Mouse (Mus musculus): ENCODE results near the gene Ece1. TPM values are rescaled to one million over a fixed set of nuclear protein-coding genes. Genes with fewer than 3 reads are reported as not detected.
A peak's percentile ranks its signal among the peaks of the same experiment; 100 is the strongest.
"Not testable (repeated sequence)": the region's sequence is repeated elsewhere in the genome, so short reads cannot be mapped to it uniquely, and the experiment has no call there.

Ece1 gene
- polyA plus RNA-seq, 1 experiment from 2014 or later, result 74.6 TPM

DNA sequence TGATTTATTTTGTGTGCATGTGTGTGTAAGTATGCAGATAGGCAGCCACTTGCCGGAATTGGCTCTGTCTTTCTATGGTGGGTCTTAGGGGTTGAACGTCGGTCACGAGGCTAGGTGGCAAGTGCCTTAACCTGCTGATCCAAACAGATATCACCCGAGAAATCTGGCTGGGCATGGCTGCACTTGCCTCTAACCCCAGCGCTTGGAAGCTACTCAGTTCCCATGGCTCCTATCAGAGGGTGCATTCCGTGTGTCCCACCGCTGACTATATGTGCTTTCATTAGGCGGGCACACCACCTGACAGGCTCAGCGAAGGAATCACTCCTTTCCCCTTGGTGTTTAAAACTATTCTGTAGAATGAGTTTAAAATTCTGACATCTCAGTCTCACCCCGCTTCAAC is 30.4 kb upstream of the Ece1 start:
- Histone ChIP-seq H3K4me2 (replicated peaks) (no peak overlapping the region), H3K27me3 (peaks cover 6% of the 10 kb centered on the region; the same call in 1 of the 2 replicates), H3K4me3 (replicated peaks) (no peak overlapping the region), H3K9me3 (replicated peaks) (no peaks in the 10 kb centered on the region), H3K36me3 (no peaks in the 10 kb centered on the region), H3K4me1 (peaks cover 9% of the 10 kb centered on the region; the same call in 1 of the 2 replicates), H3K9ac (no peak overlapping the region), H3K27ac (replicated peaks) (no peak overlapping the region)
- ATAC-seq (ENCODE audit: insufficient number of reproducible peaks, low FRiP score, low TSS enrichment, low read depth), result no peak
- 67% methylated on average over 11 of the region's 11 CpGs for WGBS

DNA sequence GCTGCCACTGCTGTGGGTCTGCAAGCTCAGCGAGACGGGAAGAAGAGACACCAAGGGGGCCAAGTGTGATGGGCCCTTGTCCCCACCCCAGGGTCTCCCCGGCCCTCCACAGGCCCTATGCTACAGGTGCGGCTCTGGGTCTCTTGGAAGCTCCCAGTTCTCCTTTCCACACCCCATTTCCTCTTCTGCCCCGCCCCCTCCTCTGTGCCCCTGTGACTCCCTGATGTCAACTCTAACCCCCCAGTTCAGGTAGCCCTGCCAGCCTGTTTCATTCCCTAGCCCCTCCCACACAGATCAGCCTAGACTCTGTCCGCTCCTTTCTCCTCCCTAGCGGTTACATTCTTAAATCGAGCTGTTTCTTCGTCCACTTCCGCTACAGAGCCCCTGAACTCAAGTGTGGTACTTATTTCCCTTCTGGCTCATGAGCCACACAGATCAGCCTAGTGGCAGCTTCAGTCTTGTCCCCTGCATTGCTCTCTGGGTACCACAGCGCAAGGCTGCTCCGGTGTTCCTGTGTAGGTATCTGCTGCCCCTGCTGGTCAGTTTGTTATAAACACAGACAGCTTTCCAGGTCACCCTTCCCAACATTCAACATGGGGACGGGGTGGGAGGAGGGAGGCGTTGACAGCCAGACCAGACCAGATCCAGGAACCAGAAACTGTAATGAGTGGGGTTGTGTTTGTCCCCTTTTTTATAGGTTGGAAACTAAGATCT is 26.3 kb upstream of the Ece1 start:
- H3K4me1 ChIP-seq, result peaks cover 12% of the 10 kb centered on the region; the same call in 1 of the 2 replicates
- ATAC-seq (ENCODE audit: insufficient number of reproducible peaks, low FRiP score, low TSS enrichment, low read depth), result peak; percentile 70
- no peaks in the 10 kb centered on the region for H3K9me3 ChIP-seq (replicated peaks)
- H3K27me3 ChIP-seq, result no peaks in the 10 kb centered on the region
- H3K4me2 ChIP-seq (replicated peaks), result peak overlapping the region; percentile 41
- 12% methylated on average over 14 of the region's 14 CpGs for WGBS
- H3K36me3 ChIP-seq, result no peaks in the 10 kb centered on the region
- H3K27ac ChIP-seq (replicated peaks), result no peak overlapping the region
- H3K4me3 ChIP-seq (replicated peaks), result no peak overlapping the region
- no peak overlapping the region for H3K9ac ChIP-seq

DNA sequence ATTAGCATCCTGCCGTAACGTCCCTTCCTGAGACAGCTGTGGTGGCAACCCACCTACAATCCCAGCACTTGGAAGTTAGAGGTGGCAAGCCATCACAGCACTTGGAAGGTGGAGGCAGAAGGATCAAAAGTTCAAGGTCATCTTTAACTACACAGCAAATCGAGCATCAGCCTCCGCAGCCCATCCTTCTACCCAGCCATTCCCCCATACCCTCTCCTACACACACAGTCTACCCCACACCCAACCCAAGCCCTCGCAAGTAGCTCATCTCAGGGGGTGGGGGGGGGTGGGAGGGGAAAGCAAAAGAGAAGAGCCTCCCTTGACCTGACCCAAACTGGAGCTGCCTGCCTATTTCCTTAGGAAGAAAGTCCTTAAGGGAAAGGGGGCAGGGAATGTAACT is 25.3 kb upstream of the Ece1 start:
- Histone ChIP-seq H3K4me3 (replicated peaks) (no peak overlapping the region), H3K4me1 (peaks cover 12% of the 10 kb centered on the region; the same call in 1 of the 2 replicates), H3K27ac (replicated peaks) (no peak overlapping the region), H3K4me2 (replicated peaks) (no peak overlapping the region), H3K9ac (no peak overlapping the region), H3K36me3 (no peaks in the 10 kb centered on the region), H3K27me3 (no peaks in the 10 kb centered on the region), H3K9me3 (replicated peaks) (no peaks in the 10 kb centered on the region)
- no peak for ATAC-seq (ENCODE audit: insufficient number of reproducible peaks, low FRiP score, low TSS enrichment, low read depth)
- 90% methylated on average over 5 of the region's 5 CpGs for WGBS

DNA sequence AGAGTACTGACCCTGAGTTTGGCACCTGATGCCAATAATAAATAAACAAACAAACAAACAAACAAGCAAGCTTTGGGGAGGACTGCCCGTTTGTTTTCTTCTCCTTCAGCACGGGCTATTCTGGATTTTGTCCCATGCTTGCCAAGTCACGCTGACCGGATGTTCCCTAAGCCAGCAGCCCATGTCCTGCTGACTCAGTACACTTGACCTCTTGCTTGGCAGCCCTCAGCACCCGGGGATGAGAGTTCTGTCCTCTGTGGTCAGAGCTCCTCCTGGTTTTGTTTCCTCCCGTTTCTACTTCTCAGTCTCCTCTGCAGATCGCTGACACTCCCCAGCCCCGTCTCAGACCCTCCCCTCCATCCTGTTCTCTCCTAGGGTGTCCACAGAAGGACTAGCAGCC is 24.2 kb upstream of the Ece1 start:
- 0 out of 2 replicates have a peak, but pooled peaks have one; percentile 11 for ATAC-seq (ENCODE audit: insufficient number of reproducible peaks, low FRiP score, low TSS enrichment, low read depth)
- H3K27ac ChIP-seq (replicated peaks), result no peak overlapping the region
- no peaks in the 10 kb centered on the region for H3K27me3 ChIP-seq
- H3K4me3 ChIP-seq (replicated peaks), result no peak overlapping the region
- 85% methylated on average over 8 of the region's 8 CpGs for WGBS
- H3K9me3 ChIP-seq (replicated peaks), result no peaks in the 10 kb centered on the region
- no peak overlapping the region for H3K9ac ChIP-seq
- H3K36me3 ChIP-seq, result no peaks in the 10 kb centered on the region
- H3K4me2 ChIP-seq (replicated peaks), result no peak overlapping the region
- H3K4me1 ChIP-seq, result peaks cover 12% of the 10 kb centered on the region; the same call in 1 of the 2 replicates

DNA sequence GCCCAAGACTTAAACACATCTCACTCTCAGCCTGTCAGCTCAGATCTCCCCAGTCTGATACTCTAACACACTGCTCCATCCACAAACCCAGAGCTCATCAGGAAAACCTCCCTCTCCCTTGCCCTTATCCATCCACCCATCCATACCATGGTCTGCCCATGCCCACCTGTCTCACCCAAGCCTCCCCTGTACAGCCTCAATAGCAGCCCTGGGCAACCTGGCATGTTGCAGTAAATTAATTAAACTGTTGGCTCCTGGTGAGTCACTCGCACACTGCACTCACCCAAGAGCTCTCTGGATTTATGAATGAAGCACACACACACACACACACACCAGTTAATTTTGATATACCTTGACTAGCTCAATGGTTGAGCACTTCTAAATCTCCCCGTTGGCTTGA is 23.2 kb upstream of the Ece1 start:
- Histone ChIP-seq H3K4me2 (replicated peaks) (no peak overlapping the region), H3K4me3 (replicated peaks) (no peak overlapping the region), H3K9ac (no peak overlapping the region), H3K9me3 (replicated peaks) (no peaks in the 10 kb centered on the region), H3K36me3 (no peaks in the 10 kb centered on the region), H3K27me3 (no peaks in the 10 kb centered on the region), H3K27ac (replicated peaks) (no peak overlapping the region), H3K4me1 (peaks cover 12% of the 10 kb centered on the region; the same call in 1 of the 2 replicates)
- ATAC-seq (ENCODE audit: insufficient number of reproducible peaks, low FRiP score, low TSS enrichment, low read depth), result no peak
- WGBS, result 87% methylated on average over 2 of the region's 2 CpGs

DNA sequence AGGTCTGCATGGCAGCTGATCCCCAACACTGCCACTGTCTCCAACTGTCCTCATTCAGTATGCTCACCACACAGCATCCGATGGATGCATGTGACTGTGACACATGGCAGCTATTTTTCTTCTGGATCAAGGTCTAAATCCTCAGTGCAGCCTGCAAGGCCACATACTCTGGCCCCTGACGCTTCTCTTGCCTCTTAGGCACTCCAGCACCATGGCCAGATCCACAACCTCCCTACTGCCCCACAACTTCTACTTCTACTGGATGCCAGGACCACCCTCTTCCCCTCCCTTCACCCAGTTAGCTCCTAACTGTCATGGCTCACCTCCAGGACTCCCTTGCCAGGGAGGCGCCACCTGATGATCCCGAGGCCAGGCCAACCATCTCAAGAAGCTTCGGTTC is 22.6 kb upstream of the Ece1 start:
- no peak overlapping the region for H3K27ac ChIP-seq (replicated peaks)
- no peak overlapping the region for H3K4me3 ChIP-seq (replicated peaks)
- no peak overlapping the region for H3K9ac ChIP-seq
- no peaks in the 10 kb centered on the region for H3K9me3 ChIP-seq (replicated peaks)
- no peak for ATAC-seq (ENCODE audit: insufficient number of reproducible peaks, low FRiP score, low TSS enrichment, low read depth)
- H3K4me2 ChIP-seq (replicated peaks), result no peak overlapping the region
- WGBS, result 72% methylated on average over 5 of the region's 5 CpGs
- no peaks in the 10 kb centered on the region for H3K27me3 ChIP-seq
- H3K4me1 ChIP-seq, result peaks cover 12% of the 10 kb centered on the region; the same call in 1 of the 2 replicates
- H3K36me3 ChIP-seq, result no peaks in the 10 kb centered on the region

DNA sequence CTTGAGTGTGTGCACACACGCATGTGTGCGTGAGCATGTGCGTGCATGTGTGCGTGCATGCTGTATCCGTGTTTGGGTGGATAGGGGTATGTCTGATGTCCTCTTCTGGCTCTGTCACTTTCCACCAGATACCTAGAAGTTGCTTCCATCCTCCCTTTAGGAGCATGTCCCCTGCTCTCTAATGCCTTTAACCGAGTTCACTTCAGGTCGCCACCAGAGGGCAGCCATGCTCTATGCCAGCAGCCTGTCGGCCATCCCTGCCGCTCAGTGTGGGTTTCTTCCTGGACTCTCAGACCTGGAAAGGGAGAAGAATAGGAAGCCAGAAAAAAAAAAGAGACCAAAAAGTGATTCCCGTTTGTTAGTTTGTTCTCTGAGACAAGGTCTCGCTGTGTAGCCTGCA is 17.4 kb upstream of the Ece1 start:
- Histone ChIP-seq H3K4me1 (no peaks in the 10 kb centered on the region), H3K9ac (no peak overlapping the region), H3K4me3 (replicated peaks) (no peak overlapping the region), H3K27me3 (no peaks in the 10 kb centered on the region), H3K27ac (replicated peaks) (no peak overlapping the region), H3K9me3 (replicated peaks) (no peaks in the 10 kb centered on the region), H3K4me2 (replicated peaks) (no peak overlapping the region), H3K36me3 (no peaks in the 10 kb centered on the region)
- WGBS, result 25% methylated on average over 11 of the region's 11 CpGs
- ATAC-seq (ENCODE audit: insufficient number of reproducible peaks, low FRiP score, low TSS enrichment, low read depth), result no peak

DNA sequence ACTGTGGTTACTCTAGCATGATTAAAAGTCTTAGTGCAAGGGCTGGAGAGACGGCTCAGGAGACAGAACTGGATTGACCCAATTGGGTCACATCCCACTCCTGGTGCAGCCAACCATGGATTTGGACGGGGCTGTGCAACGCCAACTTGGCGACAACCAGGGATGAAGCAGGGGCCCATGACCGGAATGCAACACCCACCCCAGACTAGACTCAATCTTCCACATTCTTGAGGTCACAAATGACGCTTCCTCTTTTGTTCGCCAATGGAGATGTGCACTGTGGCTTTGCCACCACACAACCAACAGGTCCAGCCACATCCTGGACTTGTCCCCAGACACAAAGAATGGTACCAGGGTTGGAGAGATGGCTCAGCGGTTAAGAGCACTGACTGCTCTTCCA is 14.4 kb upstream of the Ece1 start:
- H3K9me3 ChIP-seq (replicated peaks); ATAC-seq (ENCODE audit: insufficient number of reproducible peaks, low FRiP score, low TSS enrichment, low read depth); H3K36me3 ChIP-seq; H3K27ac ChIP-seq (replicated peaks); H3K4me3 ChIP-seq (replicated peaks); H3K4me1 ChIP-seq; H3K27me3 ChIP-seq; H3K9ac ChIP-seq; H3K4me2 ChIP-seq (replicated peaks): not testable (repeated sequence)
- 81% methylated on average over 8 of the region's 8 CpGs for WGBS

DNA sequence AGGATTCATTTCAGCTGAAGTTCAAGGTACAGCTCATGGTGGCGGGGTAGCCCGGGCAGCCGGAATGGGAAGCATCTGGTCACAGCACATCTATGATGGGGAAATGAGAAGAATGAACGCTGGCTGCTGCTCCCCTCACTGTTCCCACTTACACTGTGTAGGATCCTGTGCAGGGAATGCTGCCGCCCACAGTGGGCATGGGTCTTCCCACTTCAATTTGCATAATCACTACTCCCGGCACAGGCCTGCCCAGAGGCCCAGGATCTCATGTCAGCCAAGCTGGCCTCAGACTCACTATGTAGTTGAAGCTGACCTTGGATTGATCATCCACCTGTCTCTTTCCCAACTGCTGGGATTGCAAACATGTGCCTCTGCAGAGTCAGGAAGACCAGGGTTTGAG is 11.9 kb upstream of the Ece1 start:
- Histone ChIP-seq H3K4me1 (no peaks in the 10 kb centered on the region), H3K36me3 (no peaks in the 10 kb centered on the region), H3K27me3 (no peaks in the 10 kb centered on the region), H3K4me2 (replicated peaks) (no peak overlapping the region), H3K4me3 (replicated peaks) (no peak overlapping the region), H3K27ac (replicated peaks) (no peak overlapping the region), H3K9me3 (replicated peaks) (no peaks in the 10 kb centered on the region), H3K9ac (no peak overlapping the region)
- no peak for ATAC-seq (ENCODE audit: insufficient number of reproducible peaks, low FRiP score, low TSS enrichment, low read depth)
- WGBS, result 87% methylated on average over 6 of the region's 6 CpGs

DNA sequence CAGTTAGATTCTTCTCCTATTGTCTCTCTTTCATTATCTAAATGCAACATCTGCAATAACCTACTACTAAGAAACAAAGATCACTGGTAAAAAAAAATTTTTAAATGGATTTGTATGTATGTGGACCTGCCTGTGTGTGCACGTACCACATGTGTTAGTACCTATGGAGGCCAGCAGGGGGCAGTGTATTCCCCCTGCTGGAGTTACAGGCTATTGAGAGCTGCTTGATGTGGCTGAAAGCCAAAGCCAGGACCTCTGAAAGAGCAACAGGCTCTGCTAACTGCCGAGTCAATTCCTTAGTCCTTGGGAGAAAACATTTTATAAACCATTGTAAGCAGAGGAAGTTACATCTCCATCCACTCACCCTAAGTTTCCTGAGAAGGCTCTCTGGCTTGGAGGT is 10.6 kb upstream of the Ece1 start:
- no peak overlapping the region for H3K9ac ChIP-seq
- no peak overlapping the region for H3K4me3 ChIP-seq (replicated peaks)
- WGBS, result 51% methylated on average over 2 of the region's 2 CpGs
- no peaks in the 10 kb centered on the region for H3K27me3 ChIP-seq
- no peaks in the 10 kb centered on the region for H3K36me3 ChIP-seq
- H3K9me3 ChIP-seq (replicated peaks), result no peaks in the 10 kb centered on the region
- no peak overlapping the region for H3K4me2 ChIP-seq (replicated peaks)
- H3K27ac ChIP-seq (replicated peaks), result no peak overlapping the region
- no peaks in the 10 kb centered on the region for H3K4me1 ChIP-seq
- ATAC-seq (ENCODE audit: insufficient number of reproducible peaks, low FRiP score, low TSS enrichment, low read depth), result no peak

DNA sequence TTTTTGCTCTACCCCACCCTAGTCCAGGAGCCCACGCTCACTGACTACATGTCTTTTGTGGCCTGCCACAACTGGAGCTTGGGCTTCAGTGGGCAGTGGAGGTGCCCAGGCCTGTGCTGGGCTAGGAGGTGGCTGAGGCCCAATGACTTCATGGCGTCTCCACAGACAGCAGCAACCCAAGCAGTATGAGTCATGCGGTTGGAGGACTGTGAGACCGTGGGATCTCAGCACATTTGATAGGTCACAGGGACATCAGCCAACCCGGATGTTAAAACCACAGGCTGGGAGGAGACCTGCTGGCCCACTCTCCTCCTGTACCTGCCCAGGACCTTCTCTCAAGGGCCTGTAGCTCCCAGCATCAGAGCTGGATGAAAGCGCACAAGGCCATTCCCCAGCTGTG is 8.2 kb upstream of the Ece1 start:
- H3K9me3 ChIP-seq (replicated peaks), result 0 out of 2 replicates have a peak, but pooled peaks cover 3% of the 10 kb centered on the region
- WGBS, result 82% methylated on average over 6 of the region's 6 CpGs
- no peak overlapping the region for H3K4me2 ChIP-seq (replicated peaks)
- no peaks in the 10 kb centered on the region for H3K4me1 ChIP-seq
- H3K36me3 ChIP-seq, result no peaks in the 10 kb centered on the region
- H3K4me3 ChIP-seq (replicated peaks), result no peak overlapping the region
- no peak overlapping the region for H3K27ac ChIP-seq (replicated peaks)
- H3K9ac ChIP-seq, result no peak overlapping the region
- no peak for ATAC-seq (ENCODE audit: insufficient number of reproducible peaks, low FRiP score, low TSS enrichment, low read depth)
- no peaks in the 10 kb centered on the region for H3K27me3 ChIP-seq

DNA sequence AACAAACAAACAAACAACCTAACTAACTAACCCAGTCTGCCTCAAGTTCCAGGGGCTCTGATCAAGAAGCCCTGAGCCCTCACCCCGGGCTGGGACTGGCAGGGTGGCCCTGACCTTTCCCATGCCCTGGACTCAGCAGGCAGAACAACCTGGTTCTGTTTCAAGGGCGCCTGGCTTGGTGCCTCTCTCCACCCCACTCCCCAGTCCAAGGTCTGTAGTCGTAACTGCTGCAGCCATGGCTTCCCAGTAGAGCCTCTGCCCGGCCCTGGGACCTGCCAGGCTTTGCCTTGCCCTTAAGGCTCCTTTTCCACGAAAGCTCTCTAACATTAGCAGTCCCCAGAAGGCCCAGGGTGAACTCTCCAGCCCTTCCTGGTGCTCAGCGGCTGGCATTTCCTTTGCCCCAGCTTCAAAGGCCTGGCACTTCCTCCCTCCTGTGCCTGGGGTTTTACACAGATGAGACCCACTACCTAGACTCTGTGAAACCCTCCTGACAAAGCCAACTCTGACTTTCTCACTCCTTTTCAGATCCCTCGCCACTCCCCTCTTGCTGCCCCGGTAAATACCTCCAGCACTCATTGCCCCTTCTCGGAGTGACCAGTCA is 6.2 kb upstream of the Ece1 start:
- Histone ChIP-seq H3K27me3 (no peaks in the 10 kb centered on the region), H3K36me3 (no peaks in the 10 kb centered on the region), H3K4me2 (replicated peaks) (no peak overlapping the region), H3K27ac (replicated peaks) (no peak overlapping the region), H3K9me3 (replicated peaks) (0 out of 2 replicates have a peak, but pooled peaks cover 3% of the 10 kb centered on the region), H3K4me1 (no peaks in the 10 kb centered on the region), H3K9ac (no peak overlapping the region), H3K4me3 (replicated peaks) (no peak overlapping the region)
- ATAC-seq (ENCODE audit: insufficient number of reproducible peaks, low FRiP score, low TSS enrichment, low read depth), result no peak
- 49% methylated on average over 9 of the region's 9 CpGs for WGBS

Data from embryonic facial prominence, embryonic 15.5 days (tissue).